Mouse (Mus musculus): ENCODE data around the gene Gprc5b.

GRCm38 (mm10) chr7:118935306-118935705 lies 59.7 kb downstream of the Gprc5b start:
- TF ChIP-seq CTCF (IDR thresholded peaks at IDR 0.05; ENCODE audit: extremely low read depth, insufficient read length, insufficient replicate concordance, low read depth, low read length) (no peak), POLR2A (IDR thresholded peaks at IDR 0.05; ENCODE audit: low read depth, low read length) (no peak)

Measured in small intestine, adult 2 months (tissue).